Mouse (Mus musculus): ENCODE measurements around the gene Rarg. TPM values are rescaled to one million over a fixed set of nuclear protein-coding genes. Genes with fewer than 3 reads are reported as not detected.

Gene Rarg
- polyA plus RNA-seq, 1 experiment: 23.7 TPM

DNA sequence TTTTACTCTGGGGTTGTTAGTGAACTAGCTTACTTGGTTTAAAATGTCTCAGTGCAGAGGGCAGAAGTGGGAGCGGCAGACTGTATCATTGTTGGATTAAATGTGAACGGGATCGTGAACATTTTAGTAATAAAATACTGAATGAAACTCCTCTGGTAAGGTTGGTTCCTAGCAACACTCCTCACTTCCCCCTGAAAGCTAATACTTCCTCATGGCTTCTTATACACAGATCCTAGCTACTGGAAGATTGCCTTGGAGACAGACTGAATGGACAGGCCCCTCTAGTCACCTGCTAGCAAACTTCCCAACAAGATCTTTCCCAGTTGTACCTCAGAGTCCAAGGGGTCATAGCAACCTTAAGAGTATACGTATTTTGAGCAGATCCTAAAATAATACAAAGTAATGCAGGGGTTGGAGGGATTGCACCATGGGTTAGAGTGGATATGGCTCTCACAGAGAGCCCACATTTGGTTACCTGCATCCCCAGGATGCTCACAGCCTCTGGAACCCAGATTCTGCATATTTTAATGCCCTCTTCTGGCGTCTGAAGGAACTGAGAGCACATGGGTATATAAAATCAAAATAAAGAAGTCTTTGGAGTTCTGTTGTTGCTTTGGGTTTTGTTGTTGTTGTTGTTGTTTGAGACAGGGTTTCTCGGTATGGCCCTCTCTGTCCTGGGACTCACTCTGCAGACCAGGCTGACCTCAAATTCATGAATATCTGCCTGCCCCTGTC is 16.8 kb upstream of the Rarg start:
- Histone ChIP-seq H3K4me3 (ENCODE audit: control insufficient read depth, insufficient read depth, low read length) (no peak overlapping the region), H3K27ac (ENCODE audit: control insufficient read depth, insufficient read depth, low read length) (no peak overlapping the region), H3K27me3 (ENCODE audit: control insufficient read depth, insufficient read depth, low read length) (no peaks in the 10 kb centered on the region), H3K36me3 (ENCODE audit: control insufficient read depth, insufficient read depth, low read length) (no peaks in the 10 kb centered on the region), H3K4me1 (replicated peaks; ENCODE audit: control insufficient read depth, insufficient read depth, low read length) (peaks cover 5% of the 10 kb centered on the region)
- DNase-seq: no peak
- TF ChIP-seq CTCF (IDR thresholded peaks at IDR 0.05; ENCODE audit: borderline replicate concordance, control insufficient read depth, extremely low read depth, insufficient read depth, low read length, poor library complexity): no peak
- no peak for TF ChIP-seq POLR2A (IDR thresholded peaks at IDR 0.05; ENCODE audit: control insufficient read depth, extremely low read depth, insufficient read depth, low read length, poor library complexity)
- WGBS: 80% methylated on average over 6 of the region's 6 CpGs

DNA sequence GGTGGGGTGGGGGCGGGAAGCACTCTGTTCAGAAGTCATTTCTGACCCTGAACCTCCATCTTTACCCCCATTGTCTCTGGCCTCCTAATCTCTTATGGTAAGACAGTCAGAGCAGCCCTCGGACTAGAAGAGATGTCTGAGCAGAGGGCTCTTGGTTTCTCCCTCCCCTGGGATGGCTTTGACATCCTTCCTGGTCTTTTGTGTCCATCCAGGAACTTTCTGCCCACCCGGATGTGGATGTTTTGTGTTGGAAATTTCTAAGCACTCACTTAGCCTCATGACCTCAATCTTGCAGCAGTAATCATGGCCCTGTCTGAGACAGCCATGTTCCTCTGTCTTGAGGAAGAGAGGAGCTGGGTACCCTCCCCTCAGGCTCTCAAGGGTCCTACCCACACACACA is 14.1 kb upstream of the Rarg start:
- 53% methylated on average over 3 of the region's 3 CpGs for WGBS
- no peak overlapping the region for H3K27ac ChIP-seq (ENCODE audit: control insufficient read depth, insufficient read depth, low read length)
- H3K4me3 ChIP-seq (ENCODE audit: control insufficient read depth, insufficient read depth, low read length): no peak overlapping the region
- no peak for TF ChIP-seq CTCF (IDR thresholded peaks at IDR 0.05; ENCODE audit: borderline replicate concordance, control insufficient read depth, extremely low read depth, insufficient read depth, low read length, poor library complexity)
- no peak for TF ChIP-seq POLR2A (IDR thresholded peaks at IDR 0.05; ENCODE audit: control insufficient read depth, extremely low read depth, insufficient read depth, low read length, poor library complexity)
- no peak for DNase-seq
- no peaks in the 10 kb centered on the region for H3K4me1 ChIP-seq (replicated peaks; ENCODE audit: control insufficient read depth, insufficient read depth, low read length)
- H3K27me3 ChIP-seq (ENCODE audit: control insufficient read depth, insufficient read depth, low read length): no peaks in the 10 kb centered on the region
- H3K36me3 ChIP-seq (ENCODE audit: control insufficient read depth, insufficient read depth, low read length): no peaks in the 10 kb centered on the region

DNA sequence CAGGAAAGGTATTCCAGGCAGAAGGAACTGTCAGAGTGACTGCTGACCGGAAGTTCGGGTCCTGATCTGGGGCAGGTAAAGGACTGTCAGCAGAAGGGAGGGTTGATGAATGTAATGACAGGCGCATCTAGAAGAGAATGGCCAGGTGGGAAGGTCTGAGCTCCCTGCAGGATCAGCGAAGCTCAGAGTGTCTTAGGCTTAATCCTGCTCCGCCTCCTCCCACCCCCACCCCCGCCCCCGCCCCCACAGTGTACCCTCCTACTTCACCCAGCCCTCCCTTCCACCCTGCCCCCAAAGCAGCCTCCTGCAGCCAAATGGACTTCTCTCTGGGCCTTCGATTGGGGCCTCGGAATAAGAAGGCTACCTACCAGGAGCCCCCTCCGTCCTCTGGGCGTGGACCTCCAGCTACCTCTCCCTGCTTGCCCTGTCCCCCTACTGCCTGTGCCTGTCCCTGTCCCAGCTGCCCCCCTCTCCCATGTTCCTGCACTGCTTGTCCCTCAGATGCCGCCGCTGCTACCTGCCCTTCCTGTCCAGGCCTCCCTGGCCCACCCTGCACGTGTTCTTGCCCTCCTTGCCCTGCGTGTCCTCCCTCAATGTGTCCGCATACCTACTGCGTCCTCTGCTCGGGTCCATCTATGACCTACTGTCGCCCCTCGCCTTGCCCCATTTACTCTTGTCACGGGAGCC is 13.1 kb upstream of the Rarg start, which contains the start of gene Gm9918:
Gene Gm9918 (plus strand): TSS at position 290 of the 687 bp plus-strand sequence.
- no peak for TF ChIP-seq CTCF (IDR thresholded peaks at IDR 0.05; ENCODE audit: borderline replicate concordance, control insufficient read depth, extremely low read depth, insufficient read depth, low read length, poor library complexity)
- no peak for TF ChIP-seq POLR2A (IDR thresholded peaks at IDR 0.05; ENCODE audit: control insufficient read depth, extremely low read depth, insufficient read depth, low read length, poor library complexity)
- DNase-seq: no peak
- no peaks in the 10 kb centered on the region for H3K27me3 ChIP-seq (ENCODE audit: control insufficient read depth, insufficient read depth, low read length)
- no peaks in the 10 kb centered on the region for H3K4me1 ChIP-seq (replicated peaks; ENCODE audit: control insufficient read depth, insufficient read depth, low read length)
- no peak within 1 kb of the TSS for H3K4me3 ChIP-seq (ENCODE audit: control insufficient read depth, insufficient read depth, low read length)
- H3K36me3 ChIP-seq (ENCODE audit: control insufficient read depth, insufficient read depth, low read length): no peaks in the 10 kb centered on the region
- 88% methylated on average over 21 of the region's 21 CpGs for WGBS
- H3K27ac ChIP-seq (ENCODE audit: control insufficient read depth, insufficient read depth, low read length): no peak within 1 kb of the TSS

DNA sequence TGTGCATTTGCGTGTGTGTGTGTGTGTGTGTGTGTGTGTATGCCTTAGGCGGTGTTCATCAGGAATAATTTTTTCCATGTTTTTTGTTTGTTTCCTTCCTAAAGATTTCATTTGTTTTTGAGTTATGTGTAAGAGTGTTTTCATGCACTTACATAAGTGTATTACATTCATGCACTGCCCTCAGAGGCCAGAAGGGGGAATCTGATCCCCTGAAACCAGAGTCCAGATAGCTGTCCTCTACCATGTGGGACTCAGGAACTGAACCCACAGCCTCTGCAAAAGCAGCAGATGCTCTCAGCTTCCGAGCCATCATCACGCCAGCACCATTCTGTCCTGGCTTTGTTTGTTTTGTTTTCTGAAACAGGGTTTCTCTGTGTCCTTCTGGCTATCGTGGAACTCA is 8.2 kb upstream of the Rarg start:
- DNase-seq: no peak
- Histone ChIP-seq H3K27me3 (ENCODE audit: control insufficient read depth, insufficient read depth, low read length) (no peaks in the 10 kb centered on the region), H3K4me3 (ENCODE audit: control insufficient read depth, insufficient read depth, low read length) (no peak overlapping the region), H3K36me3 (ENCODE audit: control insufficient read depth, insufficient read depth, low read length) (no peaks in the 10 kb centered on the region), H3K4me1 (replicated peaks; ENCODE audit: control insufficient read depth, insufficient read depth, low read length) (peaks cover 5% of the 10 kb centered on the region), H3K27ac (ENCODE audit: control insufficient read depth, insufficient read depth, low read length) (no peak overlapping the region)
- WGBS: 95% methylated on average over 5 of the region's 5 CpGs
- TF ChIP-seq CTCF (IDR thresholded peaks at IDR 0.05; ENCODE audit: borderline replicate concordance, control insufficient read depth, extremely low read depth, insufficient read depth, low read length, poor library complexity) (no peak), POLR2A (IDR thresholded peaks at IDR 0.05; ENCODE audit: control insufficient read depth, extremely low read depth, insufficient read depth, low read length, poor library complexity) (no peak)

DNA sequence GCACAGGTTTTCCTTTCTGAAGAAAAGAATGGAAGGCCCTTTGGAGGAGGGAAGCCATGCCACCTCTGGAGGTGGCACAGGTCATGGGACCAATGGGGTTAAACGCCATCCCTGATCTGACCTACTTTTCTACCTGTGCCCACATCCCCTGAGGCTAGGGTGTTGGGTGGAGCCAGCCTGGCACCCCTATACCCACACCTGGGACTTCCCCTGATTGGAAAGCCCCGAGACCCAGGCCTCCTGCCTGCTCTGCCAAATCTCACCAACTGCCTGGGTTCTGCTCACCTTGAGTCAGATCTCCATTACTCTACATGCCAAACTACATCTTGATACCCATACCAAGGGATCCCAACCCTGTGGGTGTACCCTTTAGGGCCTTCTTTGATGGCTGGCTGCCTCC is 5.7 kb upstream of the Rarg start:
- peaks cover 5% of the 10 kb centered on the region for H3K4me1 ChIP-seq (replicated peaks; ENCODE audit: control insufficient read depth, insufficient read depth, low read length)
- TF ChIP-seq CTCF (IDR thresholded peaks at IDR 0.05; ENCODE audit: borderline replicate concordance, control insufficient read depth, extremely low read depth, insufficient read depth, low read length, poor library complexity) (no peak), POLR2A (IDR thresholded peaks at IDR 0.05; ENCODE audit: control insufficient read depth, extremely low read depth, insufficient read depth, low read length, poor library complexity) (no peak)
- no peak for DNase-seq
- H3K4me3 ChIP-seq (ENCODE audit: control insufficient read depth, insufficient read depth, low read length): no peak overlapping the region
- 0 out of 2 replicates have a peak overlapping the region, but pooled peaks have one; percentile 37 for H3K27ac ChIP-seq (ENCODE audit: control insufficient read depth, insufficient read depth, low read length)
- no peaks in the 10 kb centered on the region for H3K36me3 ChIP-seq (ENCODE audit: control insufficient read depth, insufficient read depth, low read length)
- 48% methylated on average over 2 of the region's 2 CpGs for WGBS
- peaks cover under 1% of the 10 kb centered on the region; the same call in 1 of the 2 replicates for H3K27me3 ChIP-seq (ENCODE audit: control insufficient read depth, insufficient read depth, low read length)

DNA sequence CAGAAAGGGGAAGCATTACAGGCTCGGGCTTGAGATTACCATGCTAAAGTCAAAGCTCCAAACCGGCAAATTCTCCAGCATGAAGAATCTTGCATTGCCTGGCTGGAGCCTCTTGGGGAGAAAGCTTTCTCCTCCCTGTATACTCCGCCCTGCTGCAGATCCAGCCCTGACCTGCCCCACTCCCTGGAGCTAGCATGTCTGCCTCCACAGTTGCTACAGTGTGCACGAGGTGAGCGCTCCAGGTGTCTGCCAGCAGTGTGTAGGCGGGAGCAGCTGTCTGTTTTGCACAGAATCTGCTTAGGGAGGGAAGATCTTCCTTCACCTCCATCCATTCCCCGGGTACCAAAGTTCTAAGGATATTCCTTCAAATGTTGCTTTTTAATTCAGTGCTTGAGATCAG is 5.3 kb upstream of the Rarg start:
- TF ChIP-seq POLR2A (IDR thresholded peaks at IDR 0.05; ENCODE audit: control insufficient read depth, extremely low read depth, insufficient read depth, low read length, poor library complexity): no peak
- no peak for TF ChIP-seq CTCF (IDR thresholded peaks at IDR 0.05; ENCODE audit: borderline replicate concordance, control insufficient read depth, extremely low read depth, insufficient read depth, low read length, poor library complexity)
- no peak overlapping the region for H3K27ac ChIP-seq (ENCODE audit: control insufficient read depth, insufficient read depth, low read length)
- WGBS: 71% methylated on average over 7 of the region's 7 CpGs
- H3K27me3 ChIP-seq (ENCODE audit: control insufficient read depth, insufficient read depth, low read length): peaks cover 5% of the 10 kb centered on the region; the same call in 1 of the 2 replicates
- H3K4me1 ChIP-seq (replicated peaks; ENCODE audit: control insufficient read depth, insufficient read depth, low read length): peaks cover 7% of the 10 kb centered on the region
- no peak for DNase-seq
- no peak overlapping the region for H3K4me3 ChIP-seq (ENCODE audit: control insufficient read depth, insufficient read depth, low read length)
- H3K36me3 ChIP-seq (ENCODE audit: control insufficient read depth, insufficient read depth, low read length): no peaks in the 10 kb centered on the region
